Mouse (Mus musculus) erythroblast, embryonic 14.5 days (primary cell): ENCODE measurements around the gene Fbxl2.

ENCODE experiments used
- GATA1 ChIP-seq: IDR thresholded peaks from 2 replicates; pipeline ENCODE4 v1.6.1; 2012; ENCODE audit warnings: low read length, inconsistent platforms, mixed read lengths
- TAL1 ChIP-seq: IDR thresholded peaks from 3 replicates; pipeline ENCODE4 v1.6.1; 2012; ENCODE audit warnings: low read length, inconsistent platforms, mixed read lengths

GRCm38 (mm10) chr9:114073681-114074080 is 27.7 kb upstream of the Fbxl2 start:
- no peak for TF ChIP-seq TAL1
- no peak for TF ChIP-seq GATA1
